Mouse (Mus musculus): ENCODE results near the gene Bhlhe41. TPM values are rescaled to one million over a fixed set of nuclear protein-coding genes. Genes with fewer than 3 reads are reported as not detected.
A peak's percentile ranks its signal among the peaks of the same experiment; 100 is the strongest.

Bhlhe41 gene
- polyA plus RNA-seq, 1 experiment from 2014 or later, result 3.0 TPM

DNA sequence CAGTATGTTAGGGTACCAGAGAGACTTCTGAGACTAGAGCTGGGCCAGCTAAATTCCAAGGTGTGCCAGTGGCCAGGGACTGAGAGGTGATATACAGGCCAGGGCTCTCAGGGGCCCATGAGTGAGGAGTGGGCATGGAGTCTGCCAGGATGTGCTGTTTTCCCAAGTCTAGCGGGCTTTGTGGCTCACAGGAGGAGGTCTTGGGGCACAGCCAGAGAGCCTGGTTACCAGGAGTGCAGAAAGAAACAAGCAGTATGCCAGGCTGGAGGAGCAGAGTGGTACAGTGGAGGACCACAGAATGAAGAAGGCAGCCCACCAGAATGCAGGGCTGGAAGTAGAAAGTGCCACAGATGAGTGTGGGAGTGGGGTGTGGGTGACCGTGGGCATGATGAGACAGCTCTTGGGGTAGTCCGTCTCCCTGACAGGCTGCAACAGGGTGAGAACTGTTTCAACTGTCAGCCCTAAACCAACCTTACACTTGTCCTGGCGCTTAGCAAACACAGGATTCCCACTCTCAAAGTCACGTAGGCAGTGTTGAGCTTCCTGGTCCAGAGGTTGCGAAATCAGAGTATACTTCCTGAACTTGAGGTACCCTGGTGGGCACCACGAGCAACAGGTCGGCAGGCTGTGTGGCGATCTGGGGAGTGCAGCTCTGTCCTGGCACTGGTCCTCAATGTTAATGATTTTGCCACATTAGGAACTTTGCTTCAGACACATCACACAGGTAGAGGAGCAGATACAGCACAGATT is 11.8 kb upstream of the Bhlhe41 start:
- 89% methylated on average over 9 of the region's 9 CpGs for WGBS
- no peaks in the 10 kb centered on the region for H3K9me3 ChIP-seq (ENCODE audit: control insufficient read depth, low read length)
- H3K9ac ChIP-seq (ENCODE audit: low read depth, low read length), result no peak overlapping the region
- H3K27ac ChIP-seq (replicated peaks; ENCODE audit: low read depth, low read length), result no peak overlapping the region
- ATAC-seq (ENCODE audit: low read depth) (no peak), DNase-seq (ENCODE audit: low spot score) (no peak)
- H3K4me1 ChIP-seq (ENCODE audit: control insufficient read depth, insufficient read depth, low read length), result no peaks in the 10 kb centered on the region
- no peaks in the 10 kb centered on the region for H3K27me3 ChIP-seq (replicated peaks; ENCODE audit: control insufficient read depth, insufficient read depth, low read length)
- no peaks in the 10 kb centered on the region for H3K36me3 ChIP-seq (ENCODE audit: control insufficient read depth, insufficient read depth, low read length)
- no peak overlapping the region for H3K4me3 ChIP-seq (ENCODE audit: low read depth, low read length)
- no peak overlapping the region for H3K4me2 ChIP-seq (ENCODE audit: low read depth, low read length)

GRCm38 (mm10) chr6:145873354-145873753 is 8.0 kb upstream of the Bhlhe41 start:
- no peak for ATAC-seq (ENCODE audit: low read depth)

DNA sequence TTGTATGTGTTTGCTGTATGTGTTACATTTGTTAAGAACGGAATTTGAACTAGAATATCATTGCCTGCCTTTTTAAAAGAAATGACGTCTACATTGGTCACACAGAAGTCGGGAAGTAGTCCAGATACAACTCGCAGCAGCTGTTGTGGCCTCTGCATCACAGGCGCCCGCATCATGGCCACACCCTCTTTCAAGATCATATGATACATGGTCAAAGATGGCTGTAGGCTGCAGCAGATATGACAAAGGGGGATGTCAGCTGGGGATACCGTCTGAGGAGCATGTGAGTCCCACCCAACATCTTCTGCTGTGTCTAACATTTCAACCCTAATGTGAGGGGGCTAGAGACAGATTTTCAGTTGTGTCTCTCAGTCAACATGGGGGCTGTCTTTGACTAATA is 6.7 kb upstream of the Bhlhe41 start:
- Histone ChIP-seq H3K4me1 (ENCODE audit: control insufficient read depth, insufficient read depth, low read length) (no peaks in the 10 kb centered on the region), H3K4me2 (ENCODE audit: low read depth, low read length) (no peak overlapping the region), H3K9me3 (ENCODE audit: control insufficient read depth, low read length) (no peaks in the 10 kb centered on the region), H3K9ac (ENCODE audit: low read depth, low read length) (no peak overlapping the region), H3K36me3 (ENCODE audit: control insufficient read depth, insufficient read depth, low read length) (no peaks in the 10 kb centered on the region), H3K27me3 (replicated peaks; ENCODE audit: control insufficient read depth, insufficient read depth, low read length) (no peaks in the 10 kb centered on the region), H3K4me3 (ENCODE audit: low read depth, low read length) (no peak overlapping the region), H3K27ac (replicated peaks; ENCODE audit: low read depth, low read length) (no peak overlapping the region)
- 84% methylated on average over 7 of the region's 7 CpGs for WGBS
- DNase-seq (ENCODE audit: low spot score) (no peak), ATAC-seq (ENCODE audit: low read depth) (no peak)

More at GRCm38 (mm10) chr6:145873354-145873753, 8.0 kb upstream of the Bhlhe41 start:
- H3K36me3 ChIP-seq (ENCODE audit: control insufficient read depth, insufficient read depth, low read length), result no peaks in the 10 kb centered on the region
- no peak overlapping the region for H3K27ac ChIP-seq (replicated peaks; ENCODE audit: low read depth, low read length)
- WGBS, result 88% methylated on average over 8 of the region's 8 CpGs
- no peak overlapping the region for H3K4me3 ChIP-seq (ENCODE audit: low read depth, low read length)
- H3K4me2 ChIP-seq (ENCODE audit: low read depth, low read length), result no peak overlapping the region
- no peaks in the 10 kb centered on the region for H3K4me1 ChIP-seq (ENCODE audit: control insufficient read depth, insufficient read depth, low read length)
- no peaks in the 10 kb centered on the region for H3K9me3 ChIP-seq (ENCODE audit: control insufficient read depth, low read length)
- H3K27me3 ChIP-seq (replicated peaks; ENCODE audit: control insufficient read depth, insufficient read depth, low read length), result no peaks in the 10 kb centered on the region
- H3K9ac ChIP-seq (ENCODE audit: low read depth, low read length), result no peak overlapping the region
- DNase-seq (ENCODE audit: low spot score), result no peak

DNA sequence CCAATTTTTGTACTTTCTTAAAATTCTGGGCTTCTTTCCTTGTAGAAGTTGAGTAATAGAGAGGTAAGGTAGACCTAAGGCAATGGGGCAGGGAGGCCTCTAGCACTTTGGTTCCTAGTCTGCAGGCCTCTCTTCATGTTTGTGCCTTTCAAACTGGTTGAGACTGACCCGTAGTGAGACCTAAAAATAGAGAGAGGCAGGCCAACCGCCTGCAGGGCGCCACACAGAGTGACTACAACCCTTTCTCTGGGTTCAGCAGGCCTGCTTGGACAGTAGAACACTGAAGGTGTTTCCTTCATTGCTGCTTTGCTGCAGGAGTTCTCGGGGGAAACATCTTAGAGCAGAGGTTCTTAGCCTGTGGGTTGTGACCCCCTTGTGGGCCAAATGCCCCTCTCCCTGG is 5.6 kb upstream of the Bhlhe41 start:
- peaks cover 2% of the 10 kb centered on the region; the same call in 1 of the 2 replicates for H3K4me1 ChIP-seq (ENCODE audit: control insufficient read depth, insufficient read depth, low read length)
- H3K27me3 ChIP-seq (replicated peaks; ENCODE audit: control insufficient read depth, insufficient read depth, low read length), result peaks cover 4% of the 10 kb centered on the region
- H3K27ac ChIP-seq (replicated peaks; ENCODE audit: low read depth, low read length), result no peak overlapping the region
- ATAC-seq (ENCODE audit: low read depth), result no peak
- no peaks in the 10 kb centered on the region for H3K9me3 ChIP-seq (ENCODE audit: control insufficient read depth, low read length)
- no peaks in the 10 kb centered on the region for H3K36me3 ChIP-seq (ENCODE audit: control insufficient read depth, insufficient read depth, low read length)
- WGBS, result 48% methylated on average over 4 of the region's 4 CpGs
- no peak overlapping the region for H3K4me2 ChIP-seq (ENCODE audit: low read depth, low read length)
- no peak for DNase-seq (ENCODE audit: low spot score)
- H3K9ac ChIP-seq (ENCODE audit: low read depth, low read length), result no peak overlapping the region
- H3K4me3 ChIP-seq (ENCODE audit: low read depth, low read length), result no peak overlapping the region

- peaks cover 42% of the 10 kb centered on the region for H3K27me3 ChIP-seq (replicated peaks; ENCODE audit: control insufficient read depth, insufficient read depth, low read length)
- H3K4me3 ChIP-seq (ENCODE audit: low read depth, low read length), result peak overlapping the region; percentile 65; the same call in 1 of the 2 replicates
- H3K9me3 ChIP-seq (ENCODE audit: control insufficient read depth, low read length), result no peaks in the 10 kb centered on the region
- peak overlapping the region; percentile 100 for H3K4me2 ChIP-seq (ENCODE audit: low read depth, low read length)
- no peak overlapping the region for H3K27ac ChIP-seq (replicated peaks; ENCODE audit: low read depth, low read length)
- ATAC-seq (ENCODE audit: low read depth) (no peak), DNase-seq (ENCODE audit: low spot score) (no peak)
- no peaks in the 10 kb centered on the region for H3K36me3 ChIP-seq (ENCODE audit: control insufficient read depth, insufficient read depth, low read length)
- peaks cover 11% of the 10 kb centered on the region; the same call in 1 of the 2 replicates for H3K4me1 ChIP-seq (ENCODE audit: control insufficient read depth, insufficient read depth, low read length)
- 52% methylated on average over 3 of the region's 3 CpGs for WGBS
- no peak overlapping the region for H3K9ac ChIP-seq (ENCODE audit: low read depth, low read length)
These were observed 1.8 kb upstream of the Bhlhe41 start for GRCm38 (mm10) chr6:145867111-145867510.

- Histone ChIP-seq H3K27ac (replicated peaks; ENCODE audit: low read depth, low read length) (no peak overlapping the region; the same call in 1 of the 2 replicates), H3K27me3 (replicated peaks; ENCODE audit: control insufficient read depth, insufficient read depth, low read length) (peaks cover 44% of the 10 kb centered on the region), H3K9ac (ENCODE audit: low read depth, low read length) (peak overlapping the region; percentile 63), H3K9me3 (ENCODE audit: control insufficient read depth, low read length) (no peaks in the 10 kb centered on the region), H3K4me1 (ENCODE audit: control insufficient read depth, insufficient read depth, low read length) (peaks cover 11% of the 10 kb centered on the region; the same call in 1 of the 2 replicates), H3K4me2 (ENCODE audit: low read depth, low read length) (peak overlapping the region; percentile 100), H3K4me3 (ENCODE audit: low read depth, low read length) (peak overlapping the region; percentile 65), H3K36me3 (ENCODE audit: control insufficient read depth, insufficient read depth, low read length) (no peaks in the 10 kb centered on the region)
- DNase-seq (ENCODE audit: low spot score), result peak; percentile 87
- ATAC-seq (ENCODE audit: low read depth), result peak; percentile 73
- WGBS, result under 1% methylated on average over 48 of the region's 69 CpGs
These were observed 811 bp upstream of the Bhlhe41 start for GRCm38 (mm10) chr6:145865886-145866851.

DNA sequence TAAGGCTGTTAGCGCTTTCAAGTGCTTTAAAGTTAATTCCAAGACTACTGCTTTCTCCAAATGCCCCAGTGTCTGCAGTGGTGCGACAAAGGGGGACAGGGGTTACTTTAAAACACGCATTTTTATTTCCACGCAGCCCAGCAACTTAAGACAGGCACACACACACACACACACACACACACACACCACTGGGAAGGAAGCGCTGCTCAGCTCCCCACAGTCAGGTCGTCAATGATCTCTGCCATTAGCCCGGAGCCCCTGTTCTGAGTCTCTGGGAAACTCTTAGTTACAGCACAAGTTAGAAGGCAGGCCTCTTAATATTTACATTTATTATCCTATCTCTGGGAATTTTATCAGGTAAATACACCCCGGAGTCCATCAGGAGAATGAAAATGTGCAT is 1.2 kb downstream of the Bhlhe41 start:
- no peaks in the 10 kb centered on the region for H3K9me3 ChIP-seq (ENCODE audit: control insufficient read depth, low read length)
- peaks cover 11% of the 10 kb centered on the region; the same call in 1 of the 2 replicates for H3K4me1 ChIP-seq (ENCODE audit: control insufficient read depth, insufficient read depth, low read length)
- H3K9ac ChIP-seq (ENCODE audit: low read depth, low read length), result peak overlapping the region; percentile 71; the same call in 1 of the 2 replicates
- H3K27me3 ChIP-seq (replicated peaks; ENCODE audit: control insufficient read depth, insufficient read depth, low read length), result peaks cover 44% of the 10 kb centered on the region
- H3K4me2 ChIP-seq (ENCODE audit: low read depth, low read length), result peak overlapping the region; percentile 100
- WGBS, result 3% methylated on average over 8 of the region's 8 CpGs
- DNase-seq (ENCODE audit: low spot score) (no peak), ATAC-seq (ENCODE audit: low read depth) (no peak)
- H3K27ac ChIP-seq (replicated peaks; ENCODE audit: low read depth, low read length), result no peak overlapping the region; the same call in 1 of the 2 replicates
- H3K36me3 ChIP-seq (ENCODE audit: control insufficient read depth, insufficient read depth, low read length), result no peaks in the 10 kb centered on the region
- peak overlapping the region; percentile 65 for H3K4me3 ChIP-seq (ENCODE audit: low read depth, low read length)
